Mouse (Mus musculus) liver, embryonic 14.5 days (tissue): ENCODE results near the gene Rnaset2b. TPM values are rescaled to one million over a fixed set of nuclear protein-coding genes. Genes with fewer than 3 reads are reported as not detected.
"Not testable (repeated sequence)": the region's sequence is repeated elsewhere in the genome, so short reads cannot be mapped to it uniquely, and the experiment has no call there.

ENCODE experiments used
- ATAC-seq: fragments of 200-750 bp; cut with Nextera tagmentation; 2 replicates; pipeline ENCODE4 v1.8.0; 2017; ENCODE audit warnings: moderate number of reproducible peaks, mild to moderate bottlenecking, moderate library complexity; ENCODE audit not compliant: insufficient read depth
- DNase-seq, 3 experiments: peaks; one replicate each; pipeline ENCODE4 v3.0.0-alpha.2; 2012 to 2013; ENCODE audit warnings: low read depth in 3 of 3, low spot score in 3 of 3
- H3K27ac ChIP-seq: fragments of 300-500 bp; sonication (generic); 2 replicates; pipeline ENCODE4 v1.5.1; 2014; ENCODE audit warnings: moderate library complexity, mild to moderate bottlenecking, control low read depth, inconsistent platforms
- H3K27me3 ChIP-seq: fragments of 300-500 bp; sonication (generic); 2 replicates; pipeline ENCODE4 v1.6.1; 2014; ENCODE audit warnings: mild to moderate bottlenecking, low read length, moderate library complexity; ENCODE audit not compliant: control insufficient read depth, insufficient read depth
- H3K36me3 ChIP-seq: fragments of 300-500 bp; sonication (generic); replicated peaks from 2 replicates; pipeline ENCODE4 v1.6.1; 2014; ENCODE audit warnings: low read depth; ENCODE audit not compliant: control insufficient read depth, insufficient read depth
- H3K4me1 ChIP-seq, 2 experiments: fragments of 200-500 bp in 1 of 2; fragments of 300-500 bp in 1 of 2; sonication (generic) in 1 of 2; replicated peaks; 2 replicates each; pipeline ENCODE4 v1.6.1; 2012 to 2014; ENCODE audit warnings: antibody characterized with exemption in 1 of 2, inconsistent platforms in 1 of 2, low read length in 1 of 2; ENCODE audit not compliant: control insufficient read depth in 2 of 2, insufficient read depth in 2 of 2
- H3K4me2 ChIP-seq: fragments of 300-500 bp; sonication (generic); 2 replicates; pipeline ENCODE4 v1.6.1; 2014; ENCODE audit warnings: low read depth, mild to moderate bottlenecking, control low read depth, moderate library complexity
- H3K4me3 ChIP-seq, 2 experiments: fragments of 200-500 bp in 1 of 2; fragments of 300-500 bp in 1 of 2; sonication (generic) in 1 of 2; 2 replicates each; pipeline ENCODE4 v1.5.1; 2012 to 2014; ENCODE audit warnings: low read depth in 2 of 2, low read length in 2 of 2, mild to moderate bottlenecking in 2 of 2, control low read depth in 1 of 2, inconsistent platforms in 1 of 2, moderate library complexity in 1 of 2; ENCODE audit not compliant: insufficient read depth in 1 of 2
- H3K9ac ChIP-seq: fragments of 300-500 bp; sonication (generic); replicated peaks from 2 replicates; pipeline ENCODE4 v1.6.1; 2014; ENCODE audit warnings: mild to moderate bottlenecking, control low read depth, moderate library complexity
- H3K9me3 ChIP-seq: fragments of 300-500 bp; sonication (generic); 2 replicates; pipeline ENCODE4 v1.6.1; 2016; ENCODE audit warnings: low read length, mixed read lengths; ENCODE audit not compliant: control insufficient read depth
- WGBS: fragments of 180-500 bp; shearing (Covaris S2); extraction: QIAGEN DNeasy Blood & Tissue Kit; methylation state at CpG from one replicate; pipeline ENCODE4 v1.1.7; 2014; ENCODE audit not compliant: insufficient replicate concordance; 5-methylcytosine and 5-hydroxymethylcytosine counted together
- polyA plus RNA-seq, 2 experiments: library from polyadenylated mRNA; depleted of rRNA in 1 of 2; stranded (reverse) in 1 of 2; unstranded in 1 of 2; fragments of >200 nt; fragmentation: Nextera tagmentation in 1 of 2; extraction: Ambion mirVana in 1 of 2; gene quantifications; 2 replicates each; pipeline versions ENCODE4 v1.2.1 to v1.2.3; 2012 to 2014

Gene Rnaset2b
- polyA plus RNA-seq, 2 experiments: 63.3 to 94.6 TPM

GRCm38 (mm10) chr17:6986118-6986517 lies 15.7 kb downstream of the Rnaset2b start:
- not testable (repeated sequence) for H3K27ac ChIP-seq, H3K36me3 ChIP-seq, H3K9ac ChIP-seq, H3K4me1 ChIP-seq, H3K27me3 ChIP-seq, H3K4me3 ChIP-seq, H3K9me3 ChIP-seq, H3K4me2 ChIP-seq, DNase-seq, ATAC-seq
- WGBS: 76% methylated on average over 1 of the region's 1 CpGs

DNA sequence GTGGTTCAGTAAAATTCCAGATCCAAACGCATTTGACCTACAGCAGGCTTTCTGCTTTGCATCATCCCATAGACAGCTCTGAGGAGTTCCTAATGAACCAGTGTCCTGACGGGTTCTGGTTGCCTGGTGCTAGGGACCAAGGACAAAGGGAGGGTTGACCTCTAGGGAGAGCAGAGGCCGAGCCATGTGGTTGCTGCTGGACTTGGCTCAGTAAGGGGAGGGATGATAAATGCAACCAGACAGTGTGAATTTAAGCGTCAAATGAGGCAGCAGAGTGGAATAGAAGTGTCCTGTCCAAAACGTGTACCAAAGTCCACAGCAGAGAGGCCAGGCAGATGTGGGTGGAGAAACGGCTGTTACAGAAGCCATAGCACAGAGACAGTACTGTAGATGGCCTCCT lies 25.1 kb downstream of the Rnaset2b start:
- no CpG with 5 or more reads among the region's 6 CpGs for WGBS
- ATAC-seq, H3K9ac ChIP-seq: not testable (repeated sequence)

DNA sequence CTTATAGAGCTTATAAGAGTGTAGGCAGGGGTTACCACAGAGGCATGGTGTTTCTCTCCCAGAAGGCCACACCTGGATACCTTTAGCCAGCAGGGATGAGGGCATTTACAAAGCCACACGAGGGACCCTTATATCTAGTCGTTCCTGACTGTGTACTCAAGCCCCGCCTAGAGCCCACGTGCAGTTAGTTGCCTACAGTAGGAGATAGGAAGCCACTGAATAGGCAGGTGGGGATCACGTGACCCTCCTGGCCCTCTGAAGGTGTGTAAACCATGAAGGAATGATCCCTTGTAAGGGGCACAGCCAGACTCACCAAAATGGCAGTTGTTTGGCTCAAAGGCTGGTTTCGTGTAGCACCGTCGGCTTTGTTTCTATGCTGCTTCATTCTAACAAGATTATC lies 26.4 kb downstream of the Rnaset2b start:
- H3K9me3 ChIP-seq, H3K4me1 ChIP-seq, H3K4me2 ChIP-seq, H3K27ac ChIP-seq, H3K36me3 ChIP-seq, H3K27me3 ChIP-seq, H3K9ac ChIP-seq, ATAC-seq, DNase-seq, H3K4me3 ChIP-seq: not testable (repeated sequence)
- WGBS: 64% methylated on average over 8 of the region's 8 CpGs

More for the DNA sequence above, 25.1 kb downstream of the Rnaset2b start:
- H3K4me2 ChIP-seq, H3K9me3 ChIP-seq, H3K27ac ChIP-seq, H3K4me3 ChIP-seq, H3K36me3 ChIP-seq, H3K4me1 ChIP-seq, H3K27me3 ChIP-seq, DNase-seq: not testable (repeated sequence)

DNA sequence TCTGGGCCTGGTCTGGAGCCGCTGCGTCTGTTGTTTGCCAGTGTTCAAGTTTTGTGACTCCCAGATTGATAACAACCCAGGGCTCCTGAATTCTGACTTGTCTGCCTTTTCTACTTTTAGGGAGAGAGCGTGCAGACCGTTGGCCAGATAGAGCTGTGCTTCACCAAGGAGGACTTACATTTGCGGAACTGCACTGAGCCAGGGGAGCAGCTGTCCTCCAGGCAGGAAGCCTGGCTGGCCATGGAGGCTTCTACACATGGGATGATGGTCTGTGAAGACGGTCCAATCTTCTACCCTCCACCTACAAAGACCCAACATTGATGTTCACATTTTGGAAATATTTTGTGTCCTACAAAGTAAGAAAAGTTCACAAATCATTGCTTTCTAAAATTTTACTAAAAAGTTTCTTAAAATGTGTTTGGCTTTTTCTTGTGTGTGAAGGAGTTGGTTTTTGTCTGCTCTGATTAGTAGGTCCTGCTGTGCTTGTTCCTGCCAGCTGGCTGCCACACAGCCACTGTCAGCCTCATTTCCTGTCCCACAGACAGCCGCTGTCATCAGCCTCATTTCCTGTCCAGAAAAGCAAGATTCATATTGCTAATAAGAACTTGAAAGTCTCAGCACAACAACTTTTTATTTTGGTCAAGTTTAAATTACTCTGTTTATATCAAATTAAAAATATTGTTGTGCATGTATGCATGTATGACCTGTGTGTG lies 27.5 kb downstream of the Rnaset2b start:
- H3K9me3 ChIP-seq, H3K9ac ChIP-seq, H3K27ac ChIP-seq, H3K27me3 ChIP-seq, H3K4me1 ChIP-seq, H3K4me3 ChIP-seq, H3K36me3 ChIP-seq, DNase-seq, H3K4me2 ChIP-seq, ATAC-seq: not testable (repeated sequence)
- whole genome bisulfite sequencing: no CpG with 5 or more reads among the region's 7 CpGs

DNA sequence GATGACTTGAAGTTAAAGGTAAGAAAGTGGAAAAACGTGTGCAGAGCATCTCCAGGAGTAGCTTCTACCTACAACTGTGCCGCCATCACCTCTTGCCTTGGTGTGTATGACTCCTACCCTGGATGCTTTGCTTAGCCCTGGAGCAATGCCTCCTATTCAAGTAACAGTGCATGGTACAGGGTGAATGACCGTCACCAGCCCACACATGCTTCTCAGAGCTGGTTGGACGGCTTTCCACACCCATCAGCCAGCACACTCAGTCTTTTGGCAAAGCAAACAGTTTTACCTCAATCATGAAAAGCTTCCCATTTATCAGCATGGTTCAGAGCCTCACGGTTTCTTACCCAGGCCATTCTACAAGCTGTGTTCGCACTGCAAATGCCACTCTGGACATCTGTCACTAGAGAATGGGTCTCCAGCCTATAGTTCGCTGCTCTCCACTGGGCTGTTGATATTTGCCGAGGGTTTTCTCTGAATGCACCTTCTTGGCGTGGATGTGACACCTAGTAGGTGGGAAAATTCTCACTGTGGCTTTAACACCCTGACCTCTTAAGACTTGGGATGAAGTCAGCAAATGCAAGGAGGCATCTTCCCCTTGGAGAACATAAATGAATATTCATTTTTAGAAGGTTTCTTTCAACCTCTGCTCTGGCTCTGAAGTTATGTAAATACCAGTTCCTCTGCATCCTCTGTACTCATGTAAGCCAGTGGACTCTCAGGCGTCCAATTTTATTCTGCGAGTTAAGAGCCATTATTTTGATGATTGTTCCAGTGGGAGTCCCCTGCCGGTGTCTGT lies 31.6 kb downstream of the Rnaset2b start:
- not testable (repeated sequence) for ATAC-seq, H3K36me3 ChIP-seq, H3K9ac ChIP-seq, H3K27me3 ChIP-seq, H3K4me1 ChIP-seq, H3K9me3 ChIP-seq, H3K27ac ChIP-seq, DNase-seq, H3K4me2 ChIP-seq, H3K4me3 ChIP-seq
- WGBS: 64% methylated on average over 9 of the region's 12 CpGs

DNA sequence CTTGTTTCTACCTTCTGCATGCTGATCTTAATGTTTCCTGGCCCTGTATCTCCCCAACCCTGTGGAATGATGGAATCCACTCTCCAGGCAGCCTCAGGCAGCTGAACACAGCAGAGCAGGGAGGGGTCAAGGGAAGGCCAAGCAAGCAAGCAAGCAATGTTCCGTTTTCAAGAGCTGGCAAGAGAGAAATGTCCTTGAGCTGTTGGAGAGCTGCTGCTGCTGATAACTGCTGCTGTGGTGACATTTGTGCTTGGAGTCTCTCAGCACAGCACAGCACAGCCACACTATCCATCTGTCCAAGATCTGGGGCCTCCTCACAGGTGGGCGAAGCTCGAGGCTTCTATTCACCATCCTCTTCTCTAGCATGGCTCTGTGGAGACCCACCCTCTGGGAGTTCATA lies 33.0 kb downstream of the Rnaset2b start:
- WGBS: no CpG with 5 or more reads among the region's 3 CpGs
- not testable (repeated sequence) for H3K27ac ChIP-seq, H3K4me3 ChIP-seq, H3K4me1 ChIP-seq, H3K9me3 ChIP-seq, DNase-seq, H3K9ac ChIP-seq, H3K4me2 ChIP-seq, H3K27me3 ChIP-seq, ATAC-seq, H3K36me3 ChIP-seq

DNA sequence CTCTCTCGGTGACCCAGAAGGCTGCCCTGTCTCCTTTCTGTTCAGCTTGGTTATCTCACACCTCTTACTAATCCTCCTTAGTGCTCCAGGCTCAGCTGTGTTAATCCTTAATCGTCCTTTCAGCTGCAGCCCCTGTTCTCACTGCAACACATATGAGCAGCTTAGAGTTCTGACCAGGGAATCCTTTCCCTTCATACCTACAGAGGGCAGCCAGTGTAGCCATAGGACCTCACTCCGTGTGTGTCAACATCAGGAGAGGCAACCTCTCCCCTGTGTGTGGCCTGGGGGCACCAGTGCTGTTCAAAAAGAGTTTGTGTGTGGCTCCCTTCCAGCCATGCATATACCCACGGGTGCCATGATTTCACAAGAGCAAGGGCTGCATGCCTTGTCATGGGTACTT lies 35.2 kb downstream of the Rnaset2b start:
- WGBS: 41% methylated on average over 3 of the region's 4 CpGs
- not testable (repeated sequence) for H3K4me3 ChIP-seq, DNase-seq, H3K4me1 ChIP-seq, H3K4me2 ChIP-seq, H3K9ac ChIP-seq, H3K27me3 ChIP-seq, H3K9me3 ChIP-seq, ATAC-seq, H3K27ac ChIP-seq, H3K36me3 ChIP-seq

DNA sequence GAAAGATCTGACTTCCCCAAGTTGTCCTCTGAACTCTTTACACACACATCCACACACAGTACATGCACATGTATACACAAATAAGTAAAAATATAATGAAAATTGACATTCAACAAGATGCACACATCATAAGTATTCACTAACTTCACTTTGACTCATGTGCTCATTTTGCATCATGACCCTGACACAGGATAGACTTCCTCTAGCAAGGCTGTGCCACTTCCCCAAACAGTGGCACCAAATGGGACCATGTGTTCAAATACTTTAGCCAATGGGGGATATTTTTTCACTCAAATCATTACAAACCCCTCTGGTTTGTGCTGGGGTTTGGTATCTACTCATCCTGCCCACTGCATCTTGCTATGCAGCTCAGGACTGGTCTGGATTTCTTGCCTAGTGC lies 38.5 kb downstream of the Rnaset2b start:
- not testable (repeated sequence) for H3K27me3 ChIP-seq, H3K27ac ChIP-seq, H3K9ac ChIP-seq, ATAC-seq, DNase-seq, H3K4me1 ChIP-seq, H3K36me3 ChIP-seq, H3K4me2 ChIP-seq, H3K9me3 ChIP-seq, H3K4me3 ChIP-seq
